Mouse (Mus musculus) heart, adult 9 months (tissue): ENCODE data around the gene Cdcp2.

Source experiments
- DNase-seq, 2 experiments: peaks; one replicate each; pipeline ENCODE4 v3.0.0; 2022; ENCODE audit warnings: low spot score in 2 of 2

The Cdcp2 gene

GRCm38 (mm10) chr4:107130534-107130933, 33.8 kb downstream of the Cdcp2 start:
- DNase-seq = peak; percentile 8 to 11

DNA sequence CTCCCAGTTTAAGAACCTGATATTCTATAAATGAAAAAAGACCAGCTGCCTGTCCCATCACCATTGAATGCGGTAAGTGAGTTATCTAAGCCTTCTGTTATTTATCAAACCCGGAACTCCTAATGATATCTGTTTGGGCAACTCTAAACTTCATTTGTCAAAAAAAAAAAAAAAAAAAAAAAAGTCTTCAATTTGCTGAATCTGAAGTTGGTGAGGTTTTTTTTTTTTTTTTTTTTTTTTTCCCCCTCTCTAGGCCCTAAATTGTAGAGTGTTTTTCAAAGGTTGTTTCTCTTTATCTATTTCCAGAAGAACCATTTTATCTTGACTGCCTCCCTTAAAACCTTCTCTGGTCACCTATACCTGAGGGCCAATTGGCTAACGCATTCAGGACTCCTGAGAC, 38.2 kb downstream of the Cdcp2 start:
- no peak for DNase-seq

DNA sequence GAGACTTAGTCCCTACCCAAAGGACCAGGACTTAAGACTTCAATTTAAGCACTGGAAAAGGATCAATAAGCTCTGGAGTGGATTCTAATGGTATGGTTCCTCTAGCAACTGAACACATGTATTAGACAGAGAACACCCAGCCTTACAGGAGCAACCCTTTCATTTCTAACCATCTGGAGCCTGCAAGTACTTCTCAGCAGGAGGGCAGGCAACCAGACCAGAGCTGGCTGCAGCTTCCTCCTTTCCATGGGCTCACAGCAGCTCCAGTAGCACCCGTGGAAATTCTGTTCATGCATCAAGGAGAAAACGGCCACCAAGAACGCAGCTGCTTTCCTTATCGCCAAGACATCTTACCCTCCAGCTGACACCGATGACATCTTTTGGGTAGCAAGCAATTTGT, 39.0 kb downstream of the Cdcp2 start:
- no peak for DNase-seq

GRCm38 (mm10) chr4:107136531-107136930, 39.8 kb downstream of the Cdcp2 start:
- DNase-seq = no peak

GRCm38 (mm10) chr4:107138948-107139835, 42.5 kb downstream of the Cdcp2 start:
- no peak for DNase-seq

DNA sequence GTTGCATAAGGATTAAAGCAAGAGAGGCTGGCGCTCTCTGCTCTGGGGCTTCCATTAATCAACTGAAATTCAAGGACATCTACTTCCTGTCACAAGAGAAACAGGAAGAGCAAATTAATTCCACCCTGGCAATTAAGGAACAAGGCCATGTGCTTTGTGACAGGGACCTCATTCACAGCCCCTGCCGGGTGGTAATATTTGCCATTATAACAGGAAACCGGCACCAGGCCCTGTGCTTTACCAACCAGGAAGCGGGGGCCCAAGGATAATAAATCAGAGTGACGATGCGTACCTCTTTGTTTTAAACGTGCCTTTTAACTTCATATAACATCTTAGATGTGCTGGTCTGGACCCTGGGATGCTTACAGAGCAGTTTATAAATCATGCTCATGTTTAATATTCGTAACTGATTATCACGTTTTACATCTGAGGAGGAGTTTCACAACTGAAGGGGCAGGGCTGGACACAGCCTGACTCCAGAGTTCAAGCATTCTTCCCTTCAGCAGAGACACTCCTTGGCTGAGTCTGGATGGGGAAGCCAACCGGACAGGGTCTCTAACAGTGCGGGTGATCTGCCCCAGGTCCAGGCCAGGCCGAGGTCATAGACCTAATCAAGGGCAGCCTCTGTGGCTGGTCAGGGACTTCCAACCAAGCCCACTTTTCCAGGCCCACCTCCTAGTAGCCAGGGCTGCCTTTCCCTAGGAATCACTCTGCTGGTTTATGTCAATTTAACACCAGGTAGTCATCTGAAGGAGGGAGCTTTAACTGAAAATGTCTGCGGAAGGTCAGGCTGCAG, 43.3 kb downstream of the Cdcp2 start:
- DNase-seq = no peak

DNA sequence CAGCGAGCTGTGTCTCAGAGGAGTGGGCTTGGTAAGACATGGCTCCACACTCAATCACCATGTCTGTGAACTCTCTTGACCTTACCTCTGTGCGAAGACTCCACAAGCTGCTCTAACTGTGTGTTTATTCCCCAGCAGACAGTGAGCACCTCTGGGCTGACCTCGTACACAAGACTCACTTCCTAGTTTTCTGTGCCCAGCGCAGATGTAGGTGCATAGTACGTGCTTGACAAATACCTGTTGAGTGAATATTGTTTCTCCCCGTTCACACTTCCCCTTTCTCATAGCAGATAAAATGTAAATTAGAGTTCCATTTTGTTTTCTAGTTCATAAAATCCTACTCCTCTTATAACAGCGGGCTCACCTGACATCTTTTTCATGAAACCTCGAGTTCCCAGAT, 46.8 kb downstream of the Cdcp2 start:
- DNase-seq = no peak

GRCm38 (mm10) chr4:107150991-107151390, 54.3 kb downstream of the Cdcp2 start:
- DNase-seq = no peak

- DNase-seq = no peak
Observed at GRCm38 (mm10) chr4:107152571-107152970, 55.9 kb downstream of the Cdcp2 start.

- no peak for DNase-seq
Observed at GRCm38 (mm10) chr4:107156983-107157401, 60.3 kb downstream of the Cdcp2 start.

GRCm38 (mm10) chr4:107159166-107159773, 62.6 kb downstream of the Cdcp2 start:
- DNase-seq = no peak

DNA sequence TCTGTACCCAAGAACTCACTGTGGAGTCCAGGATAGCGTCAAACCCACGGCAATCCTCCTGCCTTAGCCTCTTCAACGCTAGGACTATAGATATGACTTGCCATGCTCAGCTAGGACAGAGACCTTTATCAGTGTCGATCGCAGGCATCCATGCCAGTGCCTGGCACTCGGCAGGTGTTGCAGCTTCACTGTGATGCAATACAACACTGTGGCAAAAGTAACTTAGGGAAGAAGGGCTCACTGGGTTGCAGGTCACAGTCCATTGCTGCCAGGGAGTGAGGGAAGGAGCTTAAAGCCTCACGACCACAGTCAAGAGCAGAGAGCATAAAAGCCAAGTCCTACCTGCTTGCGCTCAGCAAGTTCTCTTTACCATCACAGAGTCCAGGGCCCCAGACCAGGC, 63.5 kb downstream of the Cdcp2 start:
- no peak for DNase-seq
